Mouse (Mus musculus): Measurements from ENCODE around the gene 4930402K13Rik. TPM values are rescaled to one million over a fixed set of nuclear protein-coding genes. Genes with fewer than 3 reads are reported as not detected.

4930402K13Rik gene
- polyA plus RNA-seq, 1 experiment from 2014 or later = not detected

DNA sequence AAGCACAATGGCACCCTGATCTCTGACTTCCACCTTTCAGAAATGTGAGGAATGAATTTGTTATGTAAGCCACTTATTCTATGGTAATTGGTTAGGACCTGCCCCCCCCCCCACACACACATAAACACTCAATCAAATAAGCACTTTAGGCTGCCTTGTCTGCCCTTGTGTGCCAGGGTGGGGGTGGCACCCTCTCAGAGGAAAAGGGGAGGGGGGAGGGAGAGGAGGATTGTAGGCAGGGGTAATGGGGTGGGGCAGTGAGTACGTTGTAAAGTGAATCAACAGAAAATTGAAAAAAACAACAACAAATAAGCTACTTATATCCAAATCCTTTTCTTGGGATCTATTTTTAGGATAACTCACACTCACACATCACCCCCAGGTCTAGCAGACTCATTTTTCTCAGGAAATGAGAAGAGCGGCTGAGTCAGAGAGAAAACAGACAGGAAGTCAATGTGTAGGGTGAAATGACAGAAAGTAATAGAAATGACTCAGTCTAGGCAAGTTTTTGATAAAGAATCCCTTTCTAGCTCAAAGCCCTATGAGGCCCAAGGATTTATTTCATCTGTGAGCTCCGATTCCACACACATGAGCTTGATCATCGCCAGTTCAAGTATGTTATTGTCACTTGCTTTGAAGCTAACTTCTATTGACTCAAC is 35.1 kb downstream of the 4930402K13Rik start:
- no peak overlapping the region for H3K4me2 ChIP-seq (ENCODE audit: low read depth, low read length)
- no peak overlapping the region for H3K9ac ChIP-seq (ENCODE audit: low read depth, low read length)
- H3K9me3 ChIP-seq (replicated peaks; ENCODE audit: control insufficient read depth, low read length) = no peaks in the 10 kb centered on the region
- no peak overlapping the region for H3K27ac ChIP-seq (ENCODE audit: low read length)
- no peaks in the 10 kb centered on the region for H3K36me3 ChIP-seq (ENCODE audit: control insufficient read depth, insufficient read depth)
- H3K4me3 ChIP-seq (ENCODE audit: low read depth, low read length) = no peak overlapping the region
- ATAC-seq (ENCODE audit: low read depth) = no peak
- no peaks in the 10 kb centered on the region for H3K4me1 ChIP-seq (ENCODE audit: control insufficient read depth, low read depth, low read length)
- no peaks in the 10 kb centered on the region for H3K27me3 ChIP-seq (ENCODE audit: control insufficient read depth, insufficient read depth, low read depth, low read length)
- WGBS (ENCODE audit: insufficient replicate concordance) = 49% methylated on average over 4 of the region's 4 CpGs

DNA sequence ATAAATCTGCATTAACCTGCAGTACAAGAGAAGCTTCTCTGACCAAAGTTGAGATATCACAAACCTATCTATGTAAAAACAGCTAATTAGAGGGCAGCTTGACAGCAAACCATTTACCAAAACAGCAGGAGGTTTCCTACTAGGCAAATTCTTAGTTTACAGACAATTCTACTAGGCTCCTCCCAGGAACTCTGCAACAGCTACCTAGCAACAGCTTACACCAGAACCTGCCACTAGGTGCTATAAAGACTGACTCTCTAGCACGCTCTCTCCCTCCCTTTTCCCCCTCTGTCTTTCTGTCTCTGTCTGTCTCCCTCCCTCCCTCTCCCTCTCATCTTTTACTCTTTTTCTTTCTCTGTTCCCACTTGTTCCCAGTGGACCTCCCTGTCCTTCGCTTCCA is 38.3 kb downstream of the 4930402K13Rik start:
- no peak overlapping the region for H3K9ac ChIP-seq (ENCODE audit: low read depth, low read length)
- WGBS (ENCODE audit: insufficient replicate concordance) = 26% methylated on average over 2 of the region's 2 CpGs
- H3K4me2 ChIP-seq (ENCODE audit: low read depth, low read length) = no peak overlapping the region
- H3K9me3 ChIP-seq (replicated peaks; ENCODE audit: control insufficient read depth, low read length) = no peaks in the 10 kb centered on the region
- H3K27ac ChIP-seq (ENCODE audit: low read length) = no peak overlapping the region
- H3K4me3 ChIP-seq (ENCODE audit: low read depth, low read length) = no peak overlapping the region
- no peaks in the 10 kb centered on the region for H3K36me3 ChIP-seq (ENCODE audit: control insufficient read depth, insufficient read depth)
- H3K27me3 ChIP-seq (ENCODE audit: control insufficient read depth, insufficient read depth, low read depth, low read length) = no peaks in the 10 kb centered on the region
- no peaks in the 10 kb centered on the region for H3K4me1 ChIP-seq (ENCODE audit: control insufficient read depth, low read depth, low read length)
- ATAC-seq (ENCODE audit: low read depth) = no peak

Other genes starting within 250 kb of the 4930402K13Rik start
- gene Gm5751, start 230.3 kb upstream of the 4930402K13Rik start, polyA plus RNA-seq (2015; fragmentation: Nextera tagmentation; extraction: Ambion mirVana) = not detected in 2 replicates
- 0.19 and 0.25 TPM in 2 replicates for gene B630019K06Rik, start 212.2 kb upstream of the 4930402K13Rik start, polyA plus RNA-seq (2015; fragmentation: Nextera tagmentation; extraction: Ambion mirVana)
- gene Fthl17b, start 141.6 kb upstream of the 4930402K13Rik start, polyA plus RNA-seq (2015; fragmentation: Nextera tagmentation; extraction: Ambion mirVana) = not detected in 2 replicates
- not detected in 2 replicates for gene Fthl17c, start 128.0 kb upstream of the 4930402K13Rik start, polyA plus RNA-seq (2015; fragmentation: Nextera tagmentation; extraction: Ambion mirVana)
- not detected in 2 replicates for gene Fthl17d, start 117.8 kb upstream of the 4930402K13Rik start, polyA plus RNA-seq (2015; fragmentation: Nextera tagmentation; extraction: Ambion mirVana)
- not detected in 2 replicates for gene Fthl17e, start 71.1 kb upstream of the 4930402K13Rik start, polyA plus RNA-seq (2015; fragmentation: Nextera tagmentation; extraction: Ambion mirVana)
- not detected in 2 replicates for gene Fthl17f, start 41.5 kb upstream of the 4930402K13Rik start, polyA plus RNA-seq (2015; fragmentation: Nextera tagmentation; extraction: Ambion mirVana)
- gene Lancl3, start 95.3 kb downstream of the 4930402K13Rik start, polyA plus RNA-seq (2015; fragmentation: Nextera tagmentation; extraction: Ambion mirVana) = 0.19 and 0.33 TPM in 2 replicates
- gene Gm14862, start 152.3 kb downstream of the 4930402K13Rik start, polyA plus RNA-seq (2015; fragmentation: Nextera tagmentation; extraction: Ambion mirVana) = 3.4 and 3.8 TPM in 2 replicates
- gene Xk, start 168.2 kb downstream of the 4930402K13Rik start, polyA plus RNA-seq (2015; fragmentation: Nextera tagmentation; extraction: Ambion mirVana) = 25.2 and 26.2 TPM in 2 replicates
- 2.2 and 2.3 TPM in 2 replicates for gene H2al1m, start 179.2 kb downstream of the 4930402K13Rik start, polyA plus RNA-seq (2015; fragmentation: Nextera tagmentation; extraction: Ambion mirVana)
- not detected in 2 replicates for gene H2al1k, start 246.1 kb downstream of the 4930402K13Rik start, polyA plus RNA-seq (2015; fragmentation: Nextera tagmentation; extraction: Ambion mirVana)